Mouse (Mus musculus): ENCODE measurements around the gene Usp7. TPM values are rescaled to one million over a fixed set of nuclear protein-coding genes. Genes with fewer than 3 reads are reported as not detected.

Usp7 gene
- 26.5 and 31.2 TPM in 2 replicates for polyA plus RNA-seq (2015; fragmentation: Nextera tagmentation; extraction: Ambion mirVana)

DNA sequence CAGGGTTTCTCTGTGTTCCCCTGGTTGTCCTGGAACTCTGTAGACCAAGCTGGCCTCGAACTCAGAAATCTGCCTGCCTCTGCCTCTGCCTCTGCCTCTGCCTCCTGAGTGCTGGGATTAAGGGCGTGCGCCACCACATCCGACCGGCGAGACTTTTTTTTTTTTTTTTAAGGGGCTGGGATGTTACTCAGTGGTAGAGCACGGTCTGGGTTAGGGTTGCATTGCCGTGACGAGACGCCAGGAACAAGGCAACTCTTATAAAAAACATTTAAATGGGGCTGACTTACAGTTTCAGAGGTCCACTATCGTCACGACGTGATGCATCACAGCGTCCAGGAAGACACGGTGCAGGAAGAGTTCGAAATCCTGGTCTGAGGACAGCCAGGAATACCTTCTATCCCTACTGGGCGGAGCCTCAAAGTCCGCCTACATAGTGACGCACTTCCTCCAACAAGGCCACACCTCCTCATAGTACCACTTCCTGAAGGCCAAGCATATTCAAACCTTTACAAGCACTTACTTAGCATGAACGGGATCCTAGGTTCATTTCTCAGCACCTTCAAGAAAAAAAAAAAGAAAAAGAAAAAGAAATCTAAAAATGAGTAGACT, at the start of gene Usp7:
TSS of gene Usp7 (minus strand) at position 360 of the 609 bp plus-strand sequence.
- Histone ChIP-seq H3K27ac (ENCODE audit: low read length) (no peak within 1 kb of the TSS), H3K36me3 (ENCODE audit: control insufficient read depth, insufficient read depth, low read length) (no peaks in the 10 kb centered on the region), H3K9ac (ENCODE audit: low read depth, low read length) (no peak within 1 kb of the TSS), H3K9me3 (replicated peaks; ENCODE audit: control insufficient read depth, low read length, poor library complexity, severe bottlenecking) (no peaks in the 10 kb centered on the region), H3K4me1 (ENCODE audit: control insufficient read depth, insufficient read depth, low read length) (no peaks in the 10 kb centered on the region), H3K4me3 (ENCODE audit: low read depth, low read length) (no peak within 1 kb of the TSS), H3K27me3 (ENCODE audit: control insufficient read depth, insufficient read depth, low read depth, low read length) (no peaks in the 10 kb centered on the region), H3K4me2 (ENCODE audit: low read length) (no peak within 1 kb of the TSS)
- no peak for ATAC-seq
- WGBS: 95% methylated on average over 20 of the region's 20 CpGs

DNA sequence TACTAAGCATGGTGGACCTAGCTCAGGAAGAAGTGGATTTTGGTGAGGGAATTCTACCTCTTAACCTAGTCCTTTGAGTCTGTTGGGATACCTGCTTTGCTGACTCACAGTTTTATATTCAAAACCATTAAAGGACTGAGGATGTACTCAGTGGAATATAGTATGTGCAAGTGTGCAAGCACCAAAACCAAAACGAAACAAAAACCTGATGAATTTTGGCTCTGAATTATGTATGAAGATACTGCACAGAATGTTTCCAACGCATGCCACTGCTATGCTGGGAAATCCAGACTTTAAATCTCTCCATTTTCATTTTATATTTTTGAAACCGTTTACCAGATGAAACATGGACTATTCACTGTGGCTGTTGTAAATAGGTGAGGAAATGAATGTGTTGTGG, 48.4 kb upstream of the Usp7 start:
- Histone ChIP-seq H3K27ac (ENCODE audit: low read length) (no peak overlapping the region), H3K9ac (ENCODE audit: low read depth, low read length) (no peak overlapping the region), H3K9me3 (replicated peaks; ENCODE audit: control insufficient read depth, low read length, poor library complexity, severe bottlenecking) (no peaks in the 10 kb centered on the region), H3K4me2 (ENCODE audit: low read length) (no peak overlapping the region), H3K4me3 (ENCODE audit: low read depth, low read length) (no peak overlapping the region), H3K4me1 (ENCODE audit: control insufficient read depth, insufficient read depth, low read length) (peaks cover 7% of the 10 kb centered on the region), H3K27me3 (ENCODE audit: control insufficient read depth, insufficient read depth, low read depth, low read length) (no peaks in the 10 kb centered on the region), H3K36me3 (ENCODE audit: control insufficient read depth, insufficient read depth, low read length) (peaks cover 16% of the 10 kb centered on the region)
- ATAC-seq: no peak
- WGBS: 88% methylated on average over 3 of the region's 3 CpGs

DNA sequence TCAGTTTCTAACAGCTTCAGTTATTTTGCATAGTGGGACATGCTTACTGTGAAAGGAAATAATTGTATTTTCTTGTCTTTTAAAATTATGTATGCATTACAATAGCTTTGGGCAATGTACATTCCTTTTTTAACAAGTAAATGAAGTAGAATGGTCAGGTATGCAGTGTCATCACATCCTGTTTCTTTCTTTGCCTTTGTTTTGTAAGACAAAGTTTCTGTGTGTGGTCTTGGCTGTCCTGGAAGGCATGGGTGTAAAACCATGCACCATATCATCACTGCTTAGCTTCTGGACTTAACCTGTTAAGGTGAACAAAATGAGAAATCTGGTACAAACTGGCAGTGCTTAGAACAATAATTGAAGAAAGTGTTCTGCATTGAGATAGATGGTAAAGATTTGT, 46.8 kb upstream of the Usp7 start:
- Histone ChIP-seq H3K4me1 (ENCODE audit: control insufficient read depth, insufficient read depth, low read length) (peaks cover 19% of the 10 kb centered on the region), H3K27ac (ENCODE audit: low read length) (no peak overlapping the region), H3K27me3 (ENCODE audit: control insufficient read depth, insufficient read depth, low read depth, low read length) (no peaks in the 10 kb centered on the region), H3K4me3 (ENCODE audit: low read depth, low read length) (no peak overlapping the region), H3K9me3 (replicated peaks; ENCODE audit: control insufficient read depth, low read length, poor library complexity, severe bottlenecking) (no peaks in the 10 kb centered on the region), H3K9ac (ENCODE audit: low read depth, low read length) (no peak overlapping the region), H3K36me3 (ENCODE audit: control insufficient read depth, insufficient read depth, low read length) (peaks cover 19% of the 10 kb centered on the region), H3K4me2 (ENCODE audit: low read length) (no peak overlapping the region)
- no peak for ATAC-seq

DNA sequence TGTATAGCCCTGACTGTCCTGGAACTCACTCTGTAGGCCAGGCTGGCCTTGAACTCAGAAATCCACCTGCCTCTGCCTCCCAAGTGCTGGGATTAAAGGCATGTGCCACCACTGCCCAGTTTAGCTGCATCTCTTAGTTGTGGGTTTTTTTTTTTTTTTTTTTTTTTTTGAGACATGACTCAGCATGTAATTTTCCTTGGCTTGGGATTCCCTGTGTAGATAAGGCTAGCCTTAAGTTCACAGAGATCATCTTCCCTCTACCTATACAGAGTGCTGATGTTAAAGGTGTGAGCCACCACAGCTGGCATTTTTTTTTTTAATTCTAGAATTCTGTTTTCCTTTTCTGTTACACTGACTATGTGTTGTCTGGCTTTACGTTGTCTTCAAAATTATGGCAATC, 45.5 kb upstream of the Usp7 start:
- peaks cover 31% of the 10 kb centered on the region for H3K4me1 ChIP-seq (ENCODE audit: control insufficient read depth, insufficient read depth, low read length)
- no peak for ATAC-seq
- no peak overlapping the region for H3K4me3 ChIP-seq (ENCODE audit: low read depth, low read length)
- H3K9ac ChIP-seq (ENCODE audit: low read depth, low read length): no peak overlapping the region
- H3K4me2 ChIP-seq (ENCODE audit: low read length): no peak overlapping the region
- no peak overlapping the region for H3K27ac ChIP-seq (ENCODE audit: low read length)
- peaks cover 14% of the 10 kb centered on the region; the same call in 1 of the 2 replicates for H3K36me3 ChIP-seq (ENCODE audit: control insufficient read depth, insufficient read depth, low read length)
- no peaks in the 10 kb centered on the region for H3K27me3 ChIP-seq (ENCODE audit: control insufficient read depth, insufficient read depth, low read depth, low read length)
- no peaks in the 10 kb centered on the region for H3K9me3 ChIP-seq (replicated peaks; ENCODE audit: control insufficient read depth, low read length, poor library complexity, severe bottlenecking)
- 96% methylated on average over 1 of the region's 1 CpGs for WGBS

DNA sequence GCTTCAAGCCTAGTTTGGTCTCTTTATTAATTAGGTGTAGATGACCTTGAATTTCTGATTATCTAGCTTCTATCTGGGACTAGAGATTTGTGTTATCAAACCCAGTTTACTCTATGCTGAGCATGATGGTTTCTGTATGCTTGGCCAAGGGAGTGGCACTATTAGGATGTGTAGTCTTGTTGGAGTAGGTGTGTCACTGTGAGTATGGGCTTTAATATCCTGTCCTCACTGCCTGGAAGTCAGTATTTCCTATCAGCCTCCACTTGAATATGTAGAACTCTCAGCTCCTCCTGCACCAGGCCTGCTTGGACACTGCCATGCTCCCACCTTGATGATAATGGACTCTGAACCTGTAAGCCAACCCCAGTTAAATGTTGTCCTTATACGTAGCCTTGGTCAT, 44.8 kb upstream of the Usp7 start:
- Histone ChIP-seq H3K27ac (ENCODE audit: low read length) (no peak overlapping the region), H3K4me1 (ENCODE audit: control insufficient read depth, insufficient read depth, low read length) (peaks cover 37% of the 10 kb centered on the region), H3K27me3 (ENCODE audit: control insufficient read depth, insufficient read depth, low read depth, low read length) (no peaks in the 10 kb centered on the region), H3K36me3 (ENCODE audit: control insufficient read depth, insufficient read depth, low read length) (peaks cover 14% of the 10 kb centered on the region; the same call in 1 of the 2 replicates), H3K4me3 (ENCODE audit: low read depth, low read length) (no peak overlapping the region), H3K4me2 (ENCODE audit: low read length) (no peak overlapping the region), H3K9ac (ENCODE audit: low read depth, low read length) (no peak overlapping the region), H3K9me3 (replicated peaks; ENCODE audit: control insufficient read depth, low read length, poor library complexity, severe bottlenecking) (no peaks in the 10 kb centered on the region)
- WGBS: 98% methylated on average over 1 of the region's 1 CpGs
- ATAC-seq: no peak

DNA sequence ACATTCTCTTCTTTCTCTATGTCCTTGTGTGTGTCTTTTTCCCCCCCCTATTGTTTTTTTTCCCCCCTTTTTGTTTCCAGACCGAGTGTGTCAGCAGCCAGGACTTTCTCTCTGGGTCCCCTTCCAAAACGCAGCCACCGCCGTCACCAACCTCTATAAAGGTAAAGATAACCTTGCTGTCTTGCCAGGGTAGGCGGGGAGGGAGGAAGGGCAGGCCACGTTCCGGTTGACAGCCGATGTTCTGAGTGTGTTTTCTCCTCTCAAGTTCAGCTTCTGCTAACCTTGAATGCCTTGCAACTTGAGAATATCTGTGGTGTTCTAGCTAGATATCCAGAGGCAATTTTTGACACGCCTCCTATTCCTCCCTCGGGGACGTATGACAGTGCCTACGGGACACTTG, 39.1 kb upstream of the Usp7 start:
- Histone ChIP-seq H3K4me2 (ENCODE audit: low read length) (peak overlapping the region; percentile 90), H3K27ac (ENCODE audit: low read length) (peak overlapping the region; percentile 98), H3K36me3 (ENCODE audit: control insufficient read depth, insufficient read depth, low read length) (0 out of 2 replicates have a peak, but pooled peaks cover 9% of the 10 kb centered on the region), H3K9ac (ENCODE audit: low read depth, low read length) (peak overlapping the region; percentile 99), H3K9me3 (replicated peaks; ENCODE audit: control insufficient read depth, low read length, poor library complexity, severe bottlenecking) (no peaks in the 10 kb centered on the region), H3K27me3 (ENCODE audit: control insufficient read depth, insufficient read depth, low read depth, low read length) (no peaks in the 10 kb centered on the region), H3K4me1 (ENCODE audit: control insufficient read depth, insufficient read depth, low read length) (peaks cover 41% of the 10 kb centered on the region), H3K4me3 (ENCODE audit: low read depth, low read length) (peak overlapping the region; percentile 100)
- under 1% methylated on average over 12 of the region's 12 CpGs for WGBS
- ATAC-seq: no peak

DNA sequence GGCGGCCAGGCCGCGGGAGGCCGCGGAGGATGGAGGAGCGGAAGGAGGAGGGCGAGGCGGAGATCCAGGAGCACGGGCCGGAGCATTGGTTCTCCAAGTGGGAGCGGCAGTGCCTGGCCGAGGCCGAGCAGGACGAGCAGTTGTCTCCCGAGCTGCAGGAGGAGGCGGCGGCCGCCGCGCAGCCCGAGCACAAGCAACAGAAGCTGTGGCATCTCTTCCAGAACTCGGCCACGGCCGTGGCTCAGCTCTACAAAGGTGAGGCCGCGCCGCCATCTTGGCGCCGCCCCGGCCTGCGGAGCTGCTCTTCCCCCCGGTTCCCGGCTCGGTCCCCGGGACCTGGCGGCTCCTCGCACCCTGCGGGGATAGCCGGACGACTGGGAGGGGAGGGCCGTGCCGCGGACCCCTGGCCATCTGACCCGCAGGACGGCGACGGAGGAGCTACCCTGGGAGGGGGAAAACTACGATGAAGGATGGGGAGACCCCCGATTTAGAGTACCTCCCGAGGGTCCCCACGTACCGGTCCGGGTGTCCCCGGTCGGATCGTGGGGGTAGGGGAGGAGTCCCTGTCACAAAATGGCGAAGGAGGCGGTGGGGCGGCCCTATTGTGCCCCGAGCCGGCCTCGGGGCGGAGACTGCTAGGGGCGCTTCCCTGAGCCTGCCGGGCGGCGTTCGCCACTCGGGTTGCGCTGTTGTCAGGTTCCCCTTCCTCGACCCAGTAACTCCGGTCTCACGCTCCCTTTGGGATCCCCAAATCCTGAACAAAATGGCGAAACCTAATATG, 38.5 kb upstream of the Usp7 start:
- Histone ChIP-seq H3K4me3 (ENCODE audit: low read depth, low read length) (peak overlapping the region; percentile 100), H3K27me3 (ENCODE audit: control insufficient read depth, insufficient read depth, low read depth, low read length) (no peaks in the 10 kb centered on the region), H3K4me1 (ENCODE audit: control insufficient read depth, insufficient read depth, low read length) (peaks cover 38% of the 10 kb centered on the region), H3K27ac (ENCODE audit: low read length) (peak overlapping the region; percentile 98), H3K9me3 (replicated peaks; ENCODE audit: control insufficient read depth, low read length, poor library complexity, severe bottlenecking) (no peaks in the 10 kb centered on the region), H3K4me2 (ENCODE audit: low read length) (peak overlapping the region; percentile 90), H3K36me3 (ENCODE audit: control insufficient read depth, insufficient read depth, low read length) (0 out of 2 replicates have a peak, but pooled peaks cover 9% of the 10 kb centered on the region), H3K9ac (ENCODE audit: low read depth, low read length) (peak overlapping the region; percentile 99)
- under 1% methylated on average over 63 of the region's 74 CpGs for WGBS
- peak; percentile 8; the same call in 1 of the 2 replicates for ATAC-seq

DNA sequence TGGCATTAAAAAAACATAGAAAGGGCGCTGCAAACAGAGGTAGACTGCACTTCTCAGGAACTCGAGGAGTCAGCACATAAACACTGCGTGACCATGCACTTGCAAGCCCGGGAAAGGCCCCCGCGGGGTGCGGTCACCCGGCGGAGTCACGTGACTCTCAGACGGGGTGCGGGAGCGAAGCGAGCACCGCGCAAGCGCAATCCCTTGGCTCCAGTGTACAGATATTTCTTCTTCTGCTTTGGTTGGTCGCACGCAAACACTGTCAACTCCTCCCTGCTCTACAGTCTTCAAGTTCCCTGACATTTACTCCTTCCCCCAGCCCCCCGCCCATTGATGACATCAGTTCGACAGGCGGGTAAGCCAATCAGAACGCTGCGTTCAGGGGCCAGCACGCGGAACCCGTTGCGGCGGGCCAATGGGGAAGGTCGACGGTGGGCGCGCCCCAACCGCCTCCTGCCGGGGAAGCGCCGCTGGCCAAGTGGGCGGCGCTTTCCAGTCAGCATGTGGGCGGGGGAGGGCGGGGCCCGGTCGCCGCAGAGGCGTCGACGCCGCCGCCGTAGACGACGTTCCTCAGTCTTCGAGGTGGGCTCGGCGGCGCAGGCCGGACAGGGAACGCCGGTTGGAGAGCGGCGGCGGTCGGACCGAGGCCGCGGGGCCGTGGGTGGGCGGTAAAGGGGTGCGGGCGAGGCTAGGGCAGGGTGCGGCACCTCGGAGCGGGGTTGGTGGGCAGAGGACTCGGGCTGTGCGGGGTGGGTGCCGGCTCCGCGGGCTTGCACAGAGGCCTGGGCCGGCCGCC, 37.7 kb upstream of the Usp7 start, which contains the start of gene 1810013L24Rik:
TSS of gene 1810013L24Rik (plus strand) at position 537 of the 796 bp plus-strand sequence.
- Histone ChIP-seq H3K27ac (ENCODE audit: low read length) (peak within 1 kb of the TSS; percentile 98), H3K4me3 (ENCODE audit: low read depth, low read length) (peak within 1 kb of the TSS; percentile 100), H3K9me3 (replicated peaks; ENCODE audit: control insufficient read depth, low read length, poor library complexity, severe bottlenecking) (no peaks in the 10 kb centered on the region), H3K36me3 (ENCODE audit: control insufficient read depth, insufficient read depth, low read length) (0 out of 2 replicates have a peak, but pooled peaks cover 9% of the 10 kb centered on the region), H3K4me2 (ENCODE audit: low read length) (peak within 1 kb of the TSS; percentile 98), H3K27me3 (ENCODE audit: control insufficient read depth, insufficient read depth, low read depth, low read length) (no peaks in the 10 kb centered on the region), H3K4me1 (ENCODE audit: control insufficient read depth, insufficient read depth, low read length) (peaks cover 30% of the 10 kb centered on the region), H3K9ac (ENCODE audit: low read depth, low read length) (peak within 1 kb of the TSS; percentile 99)
- under 1% methylated on average over 77 of the region's 80 CpGs for WGBS
- peak; percentile 97 for ATAC-seq
